Mouse (Mus musculus): ENCODE results near the gene Cnot8. TPM values are rescaled to one million over a fixed set of nuclear protein-coding genes. Genes with fewer than 3 reads are reported as not detected.

Gene Cnot8
- total RNA-seq, 1 experiment from 2014 or later, result 130 TPM

DNA sequence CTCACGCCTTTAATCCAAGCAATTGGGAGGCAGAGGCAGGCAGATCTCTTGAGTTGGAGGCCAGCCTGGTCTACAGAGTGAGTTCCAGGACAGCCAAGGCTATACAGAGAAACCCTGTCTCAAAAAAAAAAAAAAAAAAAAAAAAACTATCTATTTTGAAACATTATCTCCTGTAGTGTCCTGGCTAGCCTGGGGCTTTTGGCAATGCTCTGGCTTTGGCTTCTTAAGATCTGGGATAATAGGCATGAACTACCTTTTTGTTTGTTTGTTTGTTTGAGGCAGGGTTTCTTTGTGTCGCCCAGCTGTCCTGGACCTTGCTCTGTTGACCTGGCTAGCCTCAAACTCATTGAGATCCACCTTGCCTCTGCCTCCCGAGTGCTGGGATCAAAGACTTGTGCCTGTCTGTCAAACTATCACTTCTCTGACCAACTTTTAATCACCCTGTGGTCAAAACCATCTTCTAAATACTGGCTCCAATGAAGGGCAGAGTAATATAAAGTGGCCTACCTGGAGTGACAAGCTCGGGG, 2.7 kb upstream of the Cnot8 start:
- no peak for ATAC-seq (replicated peaks in 1 of 2; ENCODE audit: insufficient read depth in 1 of 2, low FRiP score in 2 of 2, low TSS enrichment in 1 of 2, low read depth in 1 of 2, poor library complexity in 2 of 2, severe bottlenecking in 2 of 2)

DNA sequence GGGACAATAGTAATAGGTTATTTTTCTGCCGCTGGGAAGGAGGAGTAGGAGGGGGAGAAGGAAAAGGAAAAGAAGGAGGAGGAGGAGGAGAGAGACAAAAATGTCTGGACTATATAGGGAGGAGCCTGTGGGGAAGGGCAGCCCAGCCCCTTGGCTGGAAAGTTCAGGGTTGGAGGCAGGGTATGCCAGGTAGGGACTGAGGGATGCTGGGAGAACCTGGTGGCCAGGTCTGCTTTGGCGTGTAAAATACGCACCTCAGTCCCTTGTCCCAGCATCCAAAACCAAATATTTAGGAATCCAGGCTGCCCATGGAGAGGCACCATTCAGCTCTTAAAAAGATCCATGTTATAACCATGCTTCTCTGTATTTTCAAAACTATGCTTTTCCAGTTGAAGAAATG, 1.8 kb upstream of the Cnot8 start:
- no peak for ATAC-seq (replicated peaks in 1 of 2; ENCODE audit: insufficient read depth in 1 of 2, low FRiP score in 2 of 2, low TSS enrichment in 1 of 2, low read depth in 1 of 2, poor library complexity in 2 of 2, severe bottlenecking in 2 of 2)

DNA sequence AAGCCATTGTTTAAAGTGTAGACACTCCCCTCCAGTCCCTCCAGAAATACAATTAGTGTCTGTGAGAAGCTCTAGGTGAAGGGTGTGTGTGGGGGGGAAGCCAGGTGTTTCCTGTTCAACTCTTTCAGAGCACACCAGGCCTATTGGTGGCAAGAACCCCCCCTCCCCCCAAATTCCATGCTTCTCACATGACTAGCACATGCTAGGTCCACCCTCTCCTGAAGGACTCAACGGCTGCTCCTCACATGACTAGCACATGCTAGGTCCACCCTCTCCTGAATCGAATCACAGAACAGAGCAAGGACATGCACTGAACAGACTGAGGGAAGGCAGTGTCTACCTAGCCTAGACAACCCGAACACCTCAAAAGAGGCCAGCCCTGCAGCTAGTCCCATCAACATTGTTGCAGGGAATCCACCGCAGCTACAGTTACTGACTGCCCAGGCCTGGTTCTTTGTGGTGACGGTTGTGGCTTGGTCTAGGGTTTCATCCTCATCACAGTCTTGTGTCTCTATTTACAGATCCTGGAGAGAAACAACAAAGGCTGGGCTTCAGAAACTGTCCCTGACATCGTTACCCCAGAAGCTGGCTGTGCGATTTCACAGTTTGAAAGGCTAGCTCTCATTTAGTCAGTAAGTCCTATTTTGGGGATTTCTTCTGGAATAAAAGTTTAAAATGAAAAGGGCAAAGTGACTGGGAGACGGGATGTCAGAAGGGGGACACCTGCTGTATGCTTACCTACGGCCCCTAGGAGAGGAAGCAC, 1.2 kb upstream of the Cnot8 start:
- peak in 1 of 2 experiments; percentile 24; a peak in 3 of 4 replicates for ATAC-seq (replicated peaks in 1 of 2; ENCODE audit: insufficient read depth in 1 of 2, low FRiP score in 2 of 2, low TSS enrichment in 1 of 2, low read depth in 1 of 2, poor library complexity in 2 of 2, severe bottlenecking in 2 of 2)

DNA sequence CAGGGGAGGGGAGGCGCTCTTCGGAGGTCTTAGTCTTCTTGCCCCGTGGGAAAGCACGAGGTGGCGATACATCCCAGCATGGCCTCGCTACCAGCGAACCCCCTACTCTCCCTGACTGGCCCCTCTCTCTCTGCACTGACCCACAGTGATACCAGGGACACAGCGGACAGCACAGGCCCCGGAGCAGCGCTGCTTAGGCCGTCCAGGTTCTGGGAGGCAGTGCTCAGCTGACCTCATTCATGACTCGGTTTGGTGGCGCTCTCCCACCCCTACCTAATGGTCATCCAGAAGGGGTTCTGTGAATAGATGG, 654 bp upstream of the Cnot8 start:
- ATAC-seq (replicated peaks in 1 of 2; ENCODE audit: insufficient read depth in 1 of 2, low FRiP score in 2 of 2, low TSS enrichment in 1 of 2, low read depth in 1 of 2, poor library complexity in 2 of 2, severe bottlenecking in 2 of 2), result no peak; a peak in 1 of 4 replicates

DNA sequence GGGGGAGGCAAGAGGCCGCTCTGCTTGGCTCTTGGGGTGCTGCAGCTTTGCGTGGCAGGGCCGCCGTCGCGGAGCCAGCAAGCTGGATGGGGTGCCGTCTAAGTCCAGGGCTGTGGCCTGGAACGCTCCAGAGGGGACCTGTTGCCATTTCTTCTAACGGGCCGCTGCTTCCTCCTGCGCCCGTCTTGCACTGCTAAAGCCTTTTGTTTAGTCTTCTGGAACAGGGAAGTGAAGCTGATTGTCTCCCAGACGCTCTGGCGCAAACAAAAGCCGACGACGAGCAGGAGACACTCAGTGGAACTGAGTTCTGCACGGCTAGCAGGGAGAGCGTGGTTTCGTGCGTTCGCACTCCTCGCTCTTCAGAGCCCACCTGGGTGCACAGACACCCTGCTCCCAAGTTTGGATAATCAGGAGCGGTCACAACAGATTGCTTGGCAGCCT, 418 bp downstream of the Cnot8 start:
- peak; percentile 28 to 34 for ATAC-seq (replicated peaks in 1 of 2; ENCODE audit: insufficient read depth in 1 of 2, low FRiP score in 2 of 2, low TSS enrichment in 1 of 2, low read depth in 1 of 2, poor library complexity in 2 of 2, severe bottlenecking in 2 of 2)

DNA sequence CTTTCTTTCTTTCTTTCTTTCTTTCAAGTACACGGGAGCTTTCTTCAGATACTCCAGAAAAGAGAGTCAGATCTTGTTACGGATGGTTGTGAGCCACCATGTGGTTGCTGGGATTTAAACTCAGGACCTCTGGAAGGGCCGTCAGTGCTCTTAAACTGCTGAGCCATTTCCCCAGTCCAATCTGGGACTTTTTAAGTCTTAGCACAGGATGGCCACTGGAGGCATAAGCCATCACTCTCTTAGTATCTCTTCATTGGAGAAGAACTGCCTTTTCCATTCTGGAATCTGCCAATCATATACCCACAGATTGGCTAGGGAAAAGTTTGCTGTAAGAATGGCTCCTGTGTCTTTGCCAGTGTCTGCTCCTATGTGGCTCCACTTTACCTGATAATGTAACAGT, 3.1 kb downstream of the Cnot8 start:
- ATAC-seq (replicated peaks in 1 of 2; ENCODE audit: insufficient read depth in 1 of 2, low FRiP score in 2 of 2, low TSS enrichment in 1 of 2, low read depth in 1 of 2, poor library complexity in 2 of 2, severe bottlenecking in 2 of 2), result no peak

DNA sequence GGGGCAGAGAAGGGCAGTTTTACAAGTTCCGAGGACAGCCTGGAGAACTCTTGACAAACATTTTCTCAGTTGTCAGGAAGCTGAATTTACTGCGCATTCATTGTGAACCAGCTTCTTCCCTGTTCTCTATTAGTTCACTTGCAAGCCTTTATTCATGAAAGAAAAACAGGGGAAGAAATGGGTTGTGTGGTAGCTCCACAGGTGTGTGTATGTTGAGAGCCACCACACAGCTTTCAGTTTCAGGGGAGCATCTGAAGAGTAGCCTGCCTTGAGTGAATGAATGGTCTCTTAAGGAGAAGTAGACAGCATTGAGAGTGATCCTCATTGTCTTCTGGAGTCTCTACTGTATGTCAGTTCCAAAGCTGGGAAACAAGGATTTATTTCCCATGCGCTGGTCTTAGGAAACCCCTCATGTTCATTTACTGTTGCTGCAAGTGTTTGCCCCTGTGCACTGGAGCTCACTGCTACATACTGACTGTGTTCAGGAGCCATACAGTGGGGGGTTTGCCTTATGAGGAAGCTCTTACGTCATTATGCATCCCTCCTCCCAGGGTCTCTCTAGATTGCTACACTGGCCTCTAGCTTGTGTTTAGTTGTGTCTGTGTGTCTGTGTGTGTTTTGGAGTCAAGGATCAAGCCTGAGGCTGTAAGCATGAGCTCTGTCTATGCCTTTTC, 3.8 kb downstream of the Cnot8 start:
- no peak for ATAC-seq (replicated peaks in 1 of 2; ENCODE audit: insufficient read depth in 1 of 2, low FRiP score in 2 of 2, low TSS enrichment in 1 of 2, low read depth in 1 of 2, poor library complexity in 2 of 2, severe bottlenecking in 2 of 2)

DNA sequence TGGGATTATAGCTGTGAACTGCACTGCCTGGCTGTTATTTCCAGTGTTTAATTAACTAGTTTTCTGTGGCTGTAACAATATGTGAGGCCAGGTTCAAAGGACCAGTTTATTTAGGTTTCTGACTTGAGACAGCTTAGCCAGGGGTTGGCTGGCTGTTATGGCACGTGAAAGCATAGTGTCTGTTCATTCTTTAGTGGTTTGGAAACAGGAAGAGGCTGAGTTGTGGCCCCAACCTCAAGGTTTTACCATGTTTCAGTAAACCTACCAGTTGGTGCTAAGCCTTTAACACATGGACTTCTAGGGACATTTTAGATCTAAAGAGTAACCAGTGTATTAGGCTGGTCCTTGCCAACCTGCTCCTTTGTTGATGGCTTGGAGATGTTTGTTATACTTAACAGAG, 12.6 kb downstream of the Cnot8 start:
- ATAC-seq (replicated peaks in 1 of 2; ENCODE audit: insufficient read depth in 1 of 2, low FRiP score in 2 of 2, low TSS enrichment in 1 of 2, low read depth in 1 of 2, poor library complexity in 2 of 2, severe bottlenecking in 2 of 2), result peak; percentile 75 to 78

DNA sequence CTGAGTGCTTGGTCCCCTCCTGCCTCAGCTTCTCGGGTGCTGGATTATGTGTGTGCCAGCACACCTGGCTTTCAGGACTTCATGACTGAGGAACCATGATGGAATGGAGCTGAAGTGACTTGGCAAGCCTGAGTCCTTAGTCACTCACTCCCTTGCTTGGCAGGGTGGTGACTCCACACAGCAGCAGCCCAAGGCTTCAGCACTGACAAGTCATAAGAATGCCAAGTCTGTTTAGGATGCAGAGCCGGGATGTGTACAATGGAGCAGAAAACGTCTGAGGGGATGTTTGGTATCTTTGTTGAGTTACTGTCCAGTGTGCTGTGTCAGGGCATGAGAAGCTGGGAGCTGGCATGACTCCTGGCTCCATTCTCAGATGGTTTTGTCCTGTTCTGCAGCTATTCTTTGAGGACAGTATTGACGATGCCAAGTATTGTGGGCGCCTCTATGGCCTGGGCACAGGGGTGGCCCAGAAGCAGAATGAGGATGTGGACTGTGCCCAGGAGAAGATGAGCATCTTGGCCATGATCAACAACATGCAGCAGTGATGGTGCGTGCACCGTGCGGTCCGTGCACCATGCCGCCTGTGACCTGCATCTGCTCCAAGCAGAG, 13.2 kb downstream of the Cnot8 start:
- ATAC-seq (replicated peaks in 1 of 2; ENCODE audit: insufficient read depth in 1 of 2, low FRiP score in 2 of 2, low TSS enrichment in 1 of 2, low read depth in 1 of 2, poor library complexity in 2 of 2, severe bottlenecking in 2 of 2), result no peak

DNA sequence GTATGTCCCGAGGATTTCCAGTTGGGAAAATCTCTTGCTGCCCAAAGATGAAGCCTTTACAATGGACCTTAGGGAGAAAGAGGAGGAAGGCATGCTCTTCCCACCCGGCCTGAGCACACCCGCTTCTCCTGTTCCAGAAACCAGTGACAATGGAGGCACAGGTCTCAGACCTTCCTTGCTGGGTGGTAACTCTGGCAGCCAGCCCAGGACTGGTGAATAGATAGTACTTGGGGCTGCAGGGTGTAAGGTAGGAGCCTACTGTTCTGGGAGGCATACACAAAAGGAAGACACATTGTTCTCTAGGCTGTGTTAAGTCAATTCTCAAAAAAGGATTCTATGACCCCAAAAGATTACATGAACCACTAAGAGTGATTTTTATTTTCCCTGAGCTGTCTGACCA, 16.7 kb downstream of the Cnot8 start:
- no peak for ATAC-seq (replicated peaks in 1 of 2; ENCODE audit: insufficient read depth in 1 of 2, low FRiP score in 2 of 2, low TSS enrichment in 1 of 2, low read depth in 1 of 2, poor library complexity in 2 of 2, severe bottlenecking in 2 of 2)

DNA sequence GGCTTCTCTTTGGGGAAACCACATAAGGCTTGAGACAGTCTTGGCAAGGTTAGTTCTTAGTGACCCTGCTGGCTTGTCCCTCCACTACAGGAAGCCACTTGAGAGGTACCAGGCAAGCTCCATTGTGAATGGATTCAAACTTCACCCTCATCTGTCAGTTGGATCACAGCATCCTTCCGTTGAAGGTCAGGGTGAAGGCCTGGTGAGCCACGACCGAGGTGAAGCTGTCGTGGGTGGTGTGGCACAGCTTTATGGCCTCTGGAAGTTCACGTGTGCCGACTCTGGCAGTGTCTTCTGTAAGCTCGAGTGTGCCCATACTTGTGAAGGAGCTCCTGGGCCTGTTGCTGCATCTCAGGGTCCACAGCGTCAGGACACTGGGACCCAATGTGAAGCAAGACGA, 17.4 kb downstream of the Cnot8 start:
- ATAC-seq (replicated peaks in 1 of 2; ENCODE audit: insufficient read depth in 1 of 2, low FRiP score in 2 of 2, low TSS enrichment in 1 of 2, low read depth in 1 of 2, poor library complexity in 2 of 2, severe bottlenecking in 2 of 2), result no peak

DNA sequence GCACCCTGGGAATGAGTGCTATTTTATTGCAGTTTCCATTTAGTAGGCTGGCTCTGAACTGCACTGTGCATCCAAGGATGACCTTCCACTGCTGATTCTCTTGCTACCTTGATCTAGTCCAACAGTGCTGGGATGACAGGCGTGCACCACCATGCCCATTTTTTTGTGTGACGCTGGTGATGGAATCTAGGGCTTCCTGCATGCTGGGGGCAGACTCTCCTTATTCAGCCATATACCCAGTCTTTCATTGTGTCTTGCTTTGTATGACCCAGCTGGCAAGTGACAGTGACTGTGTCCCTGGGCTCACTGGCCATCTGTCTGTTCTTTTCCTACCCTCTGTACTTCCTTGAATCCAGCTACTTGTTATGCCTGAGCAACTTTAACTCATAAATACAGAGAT, 19.8 kb downstream of the Cnot8 start:
- ATAC-seq (replicated peaks in 1 of 2; ENCODE audit: insufficient read depth in 1 of 2, low FRiP score in 2 of 2, low TSS enrichment in 1 of 2, low read depth in 1 of 2, poor library complexity in 2 of 2, severe bottlenecking in 2 of 2), result no peak

DNA sequence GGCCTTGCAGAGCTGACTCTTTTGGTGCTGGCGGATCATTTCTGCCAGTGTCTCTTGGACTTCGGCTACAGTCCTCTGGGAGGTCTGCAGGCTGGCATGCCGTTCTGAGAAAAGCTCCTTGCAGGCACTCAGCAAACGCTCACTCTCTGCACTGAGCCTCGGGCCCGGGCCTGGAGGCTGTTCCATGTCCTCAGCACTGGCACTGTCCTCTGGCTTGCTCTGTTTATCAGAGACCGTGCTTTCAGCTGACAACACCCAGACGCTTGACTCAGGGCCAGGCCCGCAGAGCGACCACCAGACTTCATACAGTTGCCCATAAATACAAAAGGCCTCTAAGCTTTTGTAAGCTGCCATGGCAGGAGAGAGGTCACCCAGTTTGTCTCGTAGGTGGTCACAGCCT, 21.1 kb downstream of the Cnot8 start:
- no peak for ATAC-seq (replicated peaks in 1 of 2; ENCODE audit: insufficient read depth in 1 of 2, low FRiP score in 2 of 2, low TSS enrichment in 1 of 2, low read depth in 1 of 2, poor library complexity in 2 of 2, severe bottlenecking in 2 of 2)

DNA sequence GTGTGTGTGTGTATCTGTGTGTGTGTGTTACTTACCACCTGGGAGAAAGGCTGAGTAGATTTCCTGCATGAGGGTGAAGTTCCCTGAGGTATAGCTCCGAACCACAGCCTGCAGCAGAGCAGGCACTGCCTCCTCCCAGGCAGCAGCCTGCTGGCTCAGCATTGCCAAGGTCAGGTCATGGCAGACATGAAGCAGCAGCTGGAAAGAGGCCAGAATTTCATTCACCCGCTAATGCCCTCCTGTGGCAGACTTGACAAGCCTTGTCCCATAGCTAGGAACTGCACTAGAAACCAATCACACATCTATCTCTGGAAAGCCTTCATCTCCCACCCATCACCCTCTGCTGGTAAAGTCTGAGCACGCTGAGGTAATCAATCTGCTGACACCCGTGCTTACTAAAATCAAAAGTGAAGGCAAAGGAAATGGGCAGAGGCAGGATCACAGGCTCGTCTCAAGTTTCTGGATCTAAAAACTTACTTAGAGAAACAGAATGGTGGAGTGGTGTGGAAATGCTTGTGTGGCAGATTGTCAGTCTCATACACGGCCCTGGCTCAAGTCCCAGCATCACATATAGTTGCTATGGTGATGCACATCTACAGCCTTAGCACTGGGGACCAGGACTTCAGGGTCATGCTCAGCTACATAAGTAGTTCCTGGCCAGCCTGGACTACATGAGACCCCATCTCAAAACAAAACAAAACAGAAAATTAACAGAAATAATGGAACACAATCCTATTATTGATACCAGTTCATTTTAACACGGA, 22.6 kb downstream of the Cnot8 start:
- peak in 1 of 2 experiments; percentile 35; a peak in 1 of 4 replicates for ATAC-seq (replicated peaks in 1 of 2; ENCODE audit: insufficient read depth in 1 of 2, low FRiP score in 2 of 2, low TSS enrichment in 1 of 2, low read depth in 1 of 2, poor library complexity in 2 of 2, severe bottlenecking in 2 of 2)

DNA sequence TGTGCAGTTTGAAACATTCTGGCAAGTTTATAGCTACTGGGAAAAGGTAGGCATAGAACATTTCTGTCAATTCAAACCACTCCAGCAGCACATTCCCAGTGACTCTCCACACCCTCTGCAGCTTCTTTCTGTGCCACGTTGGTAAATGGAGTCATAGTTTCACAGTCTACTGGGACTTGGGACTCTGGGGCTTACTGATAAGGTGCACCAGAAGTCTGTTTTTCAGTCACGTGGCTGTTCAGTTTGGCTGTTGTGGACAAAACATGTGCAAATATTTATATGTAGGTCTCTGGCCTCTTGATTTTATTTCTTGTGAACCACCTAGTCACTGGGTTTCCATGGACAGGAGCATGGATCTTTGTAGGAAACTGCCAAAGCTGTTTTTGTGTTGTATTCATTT, 23.6 kb downstream of the Cnot8 start:
- no peak for ATAC-seq (replicated peaks in 1 of 2; ENCODE audit: insufficient read depth in 1 of 2, low FRiP score in 2 of 2, low TSS enrichment in 1 of 2, low read depth in 1 of 2, poor library complexity in 2 of 2, severe bottlenecking in 2 of 2)

DNA sequence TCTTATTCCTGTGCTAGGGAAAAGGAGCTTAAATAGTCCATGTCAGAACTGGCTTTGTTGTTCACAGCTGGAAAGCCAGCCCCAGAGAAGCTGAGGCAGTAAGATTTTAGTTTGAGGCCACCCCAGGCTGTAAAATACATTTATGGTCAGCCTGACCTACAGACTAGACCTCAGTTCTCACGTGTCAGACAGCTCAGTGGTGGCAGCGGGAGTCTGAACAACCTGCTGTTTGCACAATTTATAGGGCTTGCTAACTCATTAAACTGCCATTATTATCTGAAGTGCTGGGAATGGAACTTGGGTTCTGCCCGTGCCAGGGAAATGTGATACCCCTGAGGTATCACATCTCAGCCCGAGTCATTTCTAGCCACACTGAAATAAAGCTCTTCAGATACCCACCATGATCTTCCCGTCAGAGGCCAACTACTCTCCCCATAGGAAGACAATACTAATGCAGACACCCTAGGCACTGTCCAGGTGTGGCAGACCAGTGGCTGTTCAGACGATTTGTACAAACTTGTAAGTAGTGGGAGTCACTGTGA, 25.4 kb downstream of the Cnot8 start:
- no peak for ATAC-seq (replicated peaks in 1 of 2; ENCODE audit: insufficient read depth in 1 of 2, low FRiP score in 2 of 2, low TSS enrichment in 1 of 2, low read depth in 1 of 2, poor library complexity in 2 of 2, severe bottlenecking in 2 of 2)

DNA sequence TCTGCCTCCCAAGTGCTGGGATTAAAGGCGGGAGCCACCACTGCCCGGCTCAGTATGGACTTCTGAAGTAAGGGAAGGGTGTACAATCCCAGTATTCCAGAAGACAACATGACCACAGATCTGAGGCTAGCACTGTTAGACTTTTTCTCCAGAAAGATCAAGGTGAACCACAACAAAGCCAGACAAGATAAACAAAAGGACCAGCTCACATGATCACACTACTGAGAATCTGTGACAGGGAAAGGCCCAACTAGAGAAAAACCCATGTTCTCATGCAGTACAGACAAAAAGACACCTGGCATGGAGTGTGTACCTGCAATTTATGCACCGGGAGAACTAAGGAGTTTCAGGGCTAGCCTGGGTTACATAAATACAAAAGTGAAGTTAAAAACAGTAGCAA, 28.1 kb downstream of the Cnot8 start:
- ATAC-seq (replicated peaks in 1 of 2; ENCODE audit: insufficient read depth in 1 of 2, low FRiP score in 2 of 2, low TSS enrichment in 1 of 2, low read depth in 1 of 2, poor library complexity in 2 of 2, severe bottlenecking in 2 of 2), result no peak
